Mouse (Mus musculus): ENCODE measurements around the gene Olfr97. TPM values are rescaled to one million over a fixed set of nuclear protein-coding genes. Genes with fewer than 3 reads are reported as not detected.

Olfr97 gene
- polyA plus RNA-seq, 1 experiment: not detected

DNA sequence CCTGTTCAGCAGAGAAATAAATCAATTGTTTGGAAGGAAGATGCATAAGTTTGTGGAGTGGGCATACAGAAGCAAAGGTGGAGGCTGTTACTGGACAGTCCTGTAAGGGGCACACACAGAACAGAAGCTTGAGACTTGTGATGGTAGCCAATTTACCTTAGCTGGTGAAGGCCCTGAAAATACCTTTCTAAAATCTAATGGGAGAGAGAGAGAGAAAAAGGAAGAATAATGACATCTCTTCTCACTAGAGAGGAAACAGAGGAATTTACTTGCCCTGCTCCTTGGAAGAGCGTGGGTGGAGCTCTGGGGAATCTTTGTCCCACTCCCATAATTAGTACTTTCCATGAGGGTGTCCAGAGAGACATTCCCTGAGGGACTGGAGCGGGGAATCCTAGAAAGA lies 36.2 kb downstream of the Olfr97 start, which contains the start of gene Olfr94:
Gene Olfr94, minus strand, starts transcription at position 101 of the 400 bp plus-strand sequence.
- 0 out of 2 replicates have a peak, but pooled peaks cover 4% of the 10 kb centered on the region for H3K4me1 ChIP-seq (ENCODE audit: control insufficient read depth, insufficient read depth, low read length)
- no peak for TF ChIP-seq POLR2A (IDR thresholded peaks at IDR 0.05; ENCODE audit: borderline replicate concordance, extremely low read depth, low read depth, low read length)
- TF ChIP-seq CTCF (IDR thresholded peaks at IDR 0.05; ENCODE audit: insufficient read depth, low read length): no peak
- no peak for DNase-seq
- H3K4me3 ChIP-seq (replicated peaks; ENCODE audit: extremely low read depth, low read depth, low read length): no peak within 1 kb of the TSS
- 68% methylated on average over 2 of the region's 2 CpGs for WGBS

DNA sequence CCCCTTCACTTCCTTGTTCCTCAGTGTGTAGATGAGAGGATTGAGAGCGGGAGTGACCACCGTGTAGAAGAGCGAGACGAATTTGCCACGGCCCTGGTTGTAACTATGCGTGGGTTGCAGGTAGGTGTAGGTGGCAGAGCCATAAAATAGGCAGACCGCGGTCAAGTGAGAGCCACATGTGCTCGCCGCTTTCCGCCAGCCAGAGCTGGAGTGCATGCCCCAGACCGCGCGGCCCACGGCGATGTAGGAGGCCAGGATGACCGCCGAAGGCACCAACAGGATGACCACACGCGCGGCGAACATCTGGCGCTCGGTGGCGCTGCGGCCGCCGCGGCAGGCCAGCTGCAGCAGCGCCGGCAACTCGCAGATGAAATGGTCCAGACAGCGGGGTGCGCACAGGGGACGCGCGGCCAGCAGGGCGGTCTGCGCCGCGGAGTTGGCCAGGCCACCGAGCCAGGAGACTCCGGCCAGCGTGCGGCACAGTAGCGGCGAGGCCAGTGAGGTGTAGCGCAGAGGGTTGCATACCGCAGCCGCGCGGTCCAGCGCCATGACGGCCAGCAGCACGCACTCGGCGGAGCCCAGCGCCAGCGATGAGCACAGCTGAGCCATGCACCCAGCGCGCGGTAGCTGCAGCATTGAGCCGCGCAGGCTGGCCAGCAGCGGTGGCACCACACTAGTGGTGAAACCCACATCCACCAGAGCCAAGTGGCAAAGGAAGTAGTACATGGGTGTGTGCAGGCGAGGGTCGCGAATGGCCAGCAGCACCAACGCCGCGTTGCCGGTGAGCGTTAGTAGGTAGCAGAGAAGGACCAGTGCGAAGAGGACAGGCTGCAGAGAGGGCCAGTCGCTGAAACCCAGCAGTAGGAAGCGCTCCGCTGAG lies 40.0 kb downstream of the Olfr97 start:
- DNase-seq: no peak
- TF ChIP-seq CTCF (IDR thresholded peaks at IDR 0.05; ENCODE audit: insufficient read depth, low read length) (no peak), POLR2A (IDR thresholded peaks at IDR 0.05; ENCODE audit: borderline replicate concordance, extremely low read depth, low read depth, low read length) (no peak)
- WGBS: 2% methylated on average over 77 of the region's 77 CpGs
- Histone ChIP-seq H3K4me3 (replicated peaks; ENCODE audit: extremely low read depth, low read depth, low read length) (no peak overlapping the region), H3K4me1 (ENCODE audit: control insufficient read depth, insufficient read depth, low read length) (0 out of 2 replicates have a peak, but pooled peaks cover 4% of the 10 kb centered on the region)

DNA sequence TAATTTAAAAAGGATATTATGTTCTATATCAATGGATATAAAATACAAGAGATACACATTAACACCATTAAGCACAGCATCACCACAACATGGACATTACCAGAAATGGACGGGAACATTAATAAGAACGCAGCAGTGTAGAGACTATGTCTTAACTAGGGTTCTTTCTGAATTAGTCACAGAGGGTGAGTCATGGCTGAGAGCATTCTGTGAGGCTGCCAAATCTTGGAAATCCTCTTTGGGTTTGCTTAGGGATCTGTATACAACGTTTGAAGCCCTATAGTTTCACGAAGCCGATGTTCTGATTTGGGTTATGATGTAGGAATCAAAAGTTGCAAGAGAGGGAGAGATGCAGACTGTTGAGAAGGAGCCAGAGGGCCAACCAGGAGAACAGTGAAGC lies 42.3 kb downstream of the Olfr97 start:
- TF ChIP-seq CTCF (IDR thresholded peaks at IDR 0.05; ENCODE audit: insufficient read depth, low read length) (no peak), POLR2A (IDR thresholded peaks at IDR 0.05; ENCODE audit: borderline replicate concordance, extremely low read depth, low read depth, low read length) (no peak)
- Histone ChIP-seq H3K4me3 (replicated peaks; ENCODE audit: extremely low read depth, low read depth, low read length) (no peak overlapping the region), H3K4me1 (ENCODE audit: control insufficient read depth, insufficient read depth, low read length) (0 out of 2 replicates have a peak, but pooled peaks cover 4% of the 10 kb centered on the region)
- no peak for DNase-seq
- WGBS: 73% methylated on average over 5 of the region's 5 CpGs

DNA sequence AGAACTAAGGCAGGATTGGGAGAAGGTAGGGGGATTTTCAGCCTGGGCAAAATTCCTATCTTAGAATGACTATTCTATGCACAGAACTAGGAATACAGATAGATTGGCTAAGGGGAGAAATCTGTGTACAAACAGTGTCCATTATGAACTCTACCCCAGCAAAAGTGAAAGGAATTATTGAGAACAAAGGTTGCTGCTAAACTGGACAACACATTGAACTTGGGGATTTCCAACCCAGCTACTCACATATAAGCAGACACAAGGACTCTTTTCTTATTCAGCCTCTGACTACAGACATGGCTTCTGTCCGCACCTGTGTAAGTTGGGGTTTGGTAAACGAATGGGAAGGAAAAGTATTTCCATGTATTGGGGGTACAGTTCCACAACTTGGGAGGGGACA lies 43.5 kb downstream of the Olfr97 start, which contains the start of gene Ubd:
Gene Ubd, plus strand, starts transcription at position 237 of the 400 bp plus-strand sequence.
- Histone ChIP-seq H3K4me1 (ENCODE audit: control insufficient read depth, insufficient read depth, low read length) (0 out of 2 replicates have a peak, but pooled peaks cover 4% of the 10 kb centered on the region), H3K4me3 (replicated peaks; ENCODE audit: extremely low read depth, low read depth, low read length) (no peak within 1 kb of the TSS)
- TF ChIP-seq POLR2A (IDR thresholded peaks at IDR 0.05; ENCODE audit: borderline replicate concordance, extremely low read depth, low read depth, low read length): no peak
- TF ChIP-seq CTCF (IDR thresholded peaks at IDR 0.05; ENCODE audit: insufficient read depth, low read length): no peak
- WGBS: 79% methylated on average over 2 of the region's 2 CpGs
- DNase-seq: no peak

DNA sequence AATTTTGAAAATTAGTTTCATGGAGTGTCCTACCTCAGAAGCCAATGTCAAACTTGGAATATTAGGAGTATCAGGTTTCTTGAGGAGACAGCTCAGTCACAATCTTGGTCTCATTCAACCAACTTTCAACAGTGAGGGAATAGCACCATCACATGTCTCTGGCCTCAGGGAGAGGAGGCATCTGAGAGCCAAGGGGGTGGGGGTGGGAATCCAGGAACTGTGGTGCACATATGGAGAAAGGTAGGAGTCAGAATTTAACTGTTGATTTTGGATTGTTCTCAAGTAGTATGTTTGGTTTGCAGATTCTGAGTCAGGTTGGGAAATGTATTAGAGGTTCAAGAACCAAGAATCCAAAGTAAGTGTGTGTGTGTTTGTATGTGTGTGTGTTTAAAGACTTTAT lies 44.1 kb downstream of the Olfr97 start:
- Histone ChIP-seq H3K4me1 (ENCODE audit: control insufficient read depth, insufficient read depth, low read length) (0 out of 2 replicates have a peak, but pooled peaks cover 4% of the 10 kb centered on the region), H3K4me3 (replicated peaks; ENCODE audit: extremely low read depth, low read depth, low read length) (no peak overlapping the region)
- DNase-seq: no peak
- TF ChIP-seq POLR2A (IDR thresholded peaks at IDR 0.05; ENCODE audit: borderline replicate concordance, extremely low read depth, low read depth, low read length): no peak
- no peak for TF ChIP-seq CTCF (IDR thresholded peaks at IDR 0.05; ENCODE audit: insufficient read depth, low read length)

DNA sequence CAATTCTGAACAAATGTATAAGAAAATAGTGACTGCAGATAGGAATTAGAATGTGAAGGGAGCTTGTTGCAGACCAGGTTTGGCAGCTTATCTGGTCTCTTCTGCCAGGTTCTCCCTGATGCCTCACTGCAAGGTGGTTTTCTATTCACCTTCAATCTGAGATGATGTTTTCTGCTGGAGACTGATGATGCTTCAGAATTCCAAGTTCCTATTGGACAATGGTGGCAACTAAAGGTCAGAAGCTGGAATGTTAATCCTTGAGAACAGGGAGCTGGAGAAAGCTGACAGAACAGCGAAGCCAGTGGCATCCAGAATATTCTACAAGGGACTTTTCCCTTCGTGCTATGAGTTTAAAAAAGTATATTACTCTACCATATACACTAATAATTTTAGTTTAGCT lies 46.4 kb downstream of the Olfr97 start:
- Histone ChIP-seq H3K4me3 (replicated peaks; ENCODE audit: extremely low read depth, low read depth, low read length) (no peak overlapping the region), H3K4me1 (ENCODE audit: control insufficient read depth, insufficient read depth, low read length) (no peaks in the 10 kb centered on the region)
- DNase-seq: no peak
- TF ChIP-seq CTCF (IDR thresholded peaks at IDR 0.05; ENCODE audit: insufficient read depth, low read length): no peak
- TF ChIP-seq POLR2A (IDR thresholded peaks at IDR 0.05; ENCODE audit: borderline replicate concordance, extremely low read depth, low read depth, low read length): no peak
- 41% methylated on average over 2 of the region's 2 CpGs for WGBS

DNA sequence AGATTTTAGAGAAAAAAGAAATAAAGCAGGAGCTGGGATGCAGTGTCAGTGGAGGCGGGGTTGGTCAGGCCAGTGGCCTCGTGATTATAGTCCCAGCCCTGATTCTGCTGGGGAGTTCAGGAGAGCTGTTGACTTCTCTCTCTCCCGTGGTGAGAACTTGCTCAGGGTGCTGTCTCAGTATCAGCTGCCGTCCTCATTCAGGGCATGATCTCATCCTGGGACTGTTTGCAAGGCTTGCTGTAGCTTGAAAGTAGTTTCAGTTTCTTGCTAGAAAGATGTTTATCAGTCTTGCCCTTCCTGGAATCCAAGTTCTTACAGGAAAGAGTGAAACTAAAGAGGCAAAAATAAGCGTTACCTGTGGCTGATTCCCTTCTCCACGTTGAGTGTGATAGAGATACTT lies 51.7 kb downstream of the Olfr97 start:
- DNase-seq: no peak
- Histone ChIP-seq H3K4me1 (ENCODE audit: control insufficient read depth, insufficient read depth, low read length) (peaks cover 4% of the 10 kb centered on the region; the same call in 1 of the 2 replicates), H3K4me3 (replicated peaks; ENCODE audit: extremely low read depth, low read depth, low read length) (no peak overlapping the region)
- TF ChIP-seq CTCF (IDR thresholded peaks at IDR 0.05; ENCODE audit: insufficient read depth, low read length): no peak
- TF ChIP-seq POLR2A (IDR thresholded peaks at IDR 0.05; ENCODE audit: borderline replicate concordance, extremely low read depth, low read depth, low read length): no peak
- 21% methylated on average over 6 of the region's 6 CpGs for WGBS

Other genes starting within 250 kb of the Olfr97 start
- 0.58 and 1.2 TPM in 2 replicates for gene H2-M5, start 247.8 kb downstream of the Olfr97 start, polyA plus RNA-seq (2012; rRNA removed)
- gene Zfp57, start 236.2 kb downstream of the Olfr97 start, polyA plus RNA-seq (2012; rRNA removed): 12.8 and 21.6 TPM in 2 replicates
- not detected in 2 replicates for gene Mog, start 213.9 kb downstream of the Olfr97 start, polyA plus RNA-seq (2012; rRNA removed)
- 38.0 and 46.1 TPM in 2 replicates for gene Gabbr1, start 191.4 kb downstream of the Olfr97 start, polyA plus RNA-seq (2012; rRNA removed)
- gene Olfr90, start 148.8 kb downstream of the Olfr97 start, polyA plus RNA-seq (2012; rRNA removed): not detected in 2 replicates
- not detected in 2 replicates for gene Olfr91, start 139.1 kb downstream of the Olfr97 start, polyA plus RNA-seq (2012; rRNA removed)
- gene Olfr92, start 117.2 kb downstream of the Olfr97 start, polyA plus RNA-seq (2012; rRNA removed): not detected in 2 replicates
- gene Olfr93, start 75.8 kb downstream of the Olfr97 start, polyA plus RNA-seq (2012; rRNA removed): not detected in 2 replicates
- gene Ubd, start 43.4 kb downstream of the Olfr97 start, polyA plus RNA-seq (2012; rRNA removed): not detected in 2 replicates
- not detected in 2 replicates for gene Olfr94, start 36.3 kb downstream of the Olfr97 start, polyA plus RNA-seq (2012; rRNA removed)
- gene Olfr95, start 24.2 kb downstream of the Olfr97 start, polyA plus RNA-seq (2012; rRNA removed): not detected in 2 replicates
- gene Olfr96, start 17.2 kb downstream of the Olfr97 start, polyA plus RNA-seq (2012; rRNA removed): not detected in 2 replicates
- not detected in 2 replicates for gene Olfr98, start 26.4 kb upstream of the Olfr97 start, polyA plus RNA-seq (2012; rRNA removed)
- gene H2-M3, start 32.9 kb upstream of the Olfr97 start, polyA plus RNA-seq (2012; rRNA removed): 14.5 and 14.6 TPM in 2 replicates
- gene Olfr99, start 46.1 kb upstream of the Olfr97 start, polyA plus RNA-seq (2012; rRNA removed): not detected in 2 replicates
- not detected in 2 replicates for gene Olfr101, start 67.0 kb upstream of the Olfr97 start, polyA plus RNA-seq (2012; rRNA removed)
- not detected in 2 replicates for gene Olfr102, start 79.7 kb upstream of the Olfr97 start, polyA plus RNA-seq (2012; rRNA removed)
- gene Olfr103, start 102.4 kb upstream of the Olfr97 start, polyA plus RNA-seq (2012; rRNA removed): not detected in 2 replicates
- gene Olfr104-ps, start 122.3 kb upstream of the Olfr97 start, polyA plus RNA-seq (2012; rRNA removed): not detected in 2 replicates
- gene Olfr105-ps, start 141.7 kb upstream of the Olfr97 start, polyA plus RNA-seq (2012; rRNA removed): not detected in 2 replicates
- gene Olfr106-ps, start 153.1 kb upstream of the Olfr97 start, polyA plus RNA-seq (2012; rRNA removed): not detected in 2 replicates
- gene Olfr107, start 161.9 kb upstream of the Olfr97 start, polyA plus RNA-seq (2012; rRNA removed): not detected in 2 replicates
- not detected in 2 replicates for gene Olfr108, start 208.2 kb upstream of the Olfr97 start, polyA plus RNA-seq (2012; rRNA removed)
- gene Olfr109, start 221.6 kb upstream of the Olfr97 start, polyA plus RNA-seq (2012; rRNA removed): not detected in 2 replicates
- 0.28 and 0.63 TPM in 2 replicates for gene H2-M2, start 246.2 kb upstream of the Olfr97 start, polyA plus RNA-seq (2012; rRNA removed)

Measured in lung, adult 2 months (tissue).